ENCODE assay signal across 8 mouse cellular contexts in the genomic region with DNA sequence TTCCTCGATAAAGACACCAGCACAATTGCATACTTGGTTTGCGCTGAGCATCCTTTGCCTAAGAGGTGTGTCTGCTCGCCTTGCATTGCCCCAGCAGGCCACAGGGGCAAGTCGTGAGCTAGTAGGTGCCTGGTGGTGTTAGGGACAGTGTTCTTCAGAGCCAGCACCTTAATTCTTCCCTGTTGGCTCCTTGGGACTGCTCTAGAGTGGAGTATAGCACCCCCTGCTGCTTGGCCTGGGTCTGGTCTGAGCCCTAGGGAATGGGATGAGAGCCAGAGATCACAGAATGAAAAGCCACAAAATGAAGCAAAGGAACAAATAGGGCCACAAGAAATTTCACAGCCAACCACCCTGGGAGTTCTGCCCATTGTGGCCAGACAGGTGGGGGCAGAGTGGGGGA. TPM values are rescaled to one million over a fixed set of nuclear protein-coding genes. Genes with fewer than 3 reads are reported as not detected.
DNase-seq lines count a peak whose midpoint lies in the region; TF ChIP-seq lines count a peak whose summit lies in the region.

No protein-coding gene starts in this region.

- no peaks in the 10 kb centered on the region for H3K9me3 ChIP-seq in ES-E14 (ENCODE audit: control insufficient read depth, insufficient read depth, low read depth, low read length)

- H3K27me3 ChIP-seq in cerebellum, adult 2 months (ENCODE audit: control insufficient read depth, insufficient read depth, low read length), result no peaks in the 10 kb centered on the region
- H3K27me3 ChIP-seq in liver, adult 2 months (ENCODE audit: control insufficient read depth, insufficient read depth, low read length), result no peaks in the 10 kb centered on the region

- WGBS in cerebellum, adult 2 months, result 67% methylated on average over 4 of the region's 4 CpGs
- WGBS in liver, adult 2 months, result 72% methylated on average over 4 of the region's 4 CpGs

- peak; percentile 89 for DNase-seq in 3T3-L1 (ENCODE audit: low read depth, low spot score)
- peak; percentile 64 for DNase-seq in ES-E14 (ENCODE audit: low read depth, low spot score)
- peak; percentile 61 to 65 for DNase-seq in cerebellum, adult 2 months
- peak; percentile 65 for DNase-seq in gastrocnemius, postnatal 25 days
- peak; percentile 59 to 77 for DNase-seq in kidney, adult 8-10 months
- DNase-seq in liver, adult 2 months (ENCODE audit: extremely low read depth, low read depth, low spot score), result peak; percentile 28
- DNase-seq in retina, postnatal 1 day, result peak; percentile 50
- DNase-seq in thymus, postnatal 4 days, result peak; percentile 84

- no peaks in the 10 kb centered on the region for H3K36me3 ChIP-seq in ES-E14 (ENCODE audit: control insufficient read depth, insufficient read depth, low read length, poor library complexity, severe bottlenecking)
- H3K36me3 ChIP-seq in liver, adult 2 months (ENCODE audit: control insufficient read depth, insufficient read depth, low read length), result no peaks in the 10 kb centered on the region

- in situ Hi-C loops in ES-E14 (cut with MboI; ENCODE audit: low sequenced_read_pairs in 2 of 2, unreplicated experiment in 2 of 2), result loop anchor here in 1 of 2 experiments (10.0 kb wide), 1 partner anchor 272 kb away; no protein-coding TSS in a partner anchor

- peak; percentile 35; the same call in 1 of the 2 replicates for TF ChIP-seq CTCF in cerebellum, adult 2 months (IDR thresholded peaks at IDR 0.05; ENCODE audit: borderline replicate concordance, insufficient read depth, low read depth, low read length)
- TF ChIP-seq CTCF in liver, adult 2 months (IDR thresholded peaks at IDR 0.05; ENCODE audit: low read depth, low read length), result peak; percentile 86

- no peak overlapping the region for H3K4me3 ChIP-seq in ES-E14 (ENCODE audit: insufficient read depth in 1 of 2, low read depth in 1 of 2, low read length in 2 of 2, poor library complexity in 1 of 2, severe bottlenecking in 1 of 2)
- H3K4me3 ChIP-seq in cerebellum, adult 2 months (replicated peaks; ENCODE audit: insufficient read depth, low read depth, low read length), result no peak overlapping the region
- no peak overlapping the region for H3K4me3 ChIP-seq in liver, adult 2 months (ENCODE audit: insufficient read depth, low read depth, low read length)

- no peak overlapping the region for H3K9ac ChIP-seq in ES-E14 (ENCODE audit: insufficient read depth, low read depth, low read length, poor library complexity, severe bottlenecking)
- H3K9ac ChIP-seq in liver, adult 2 months (ENCODE audit: low read depth, low read length), result no peak overlapping the region

- no peak overlapping the region for H3K27ac ChIP-seq in ES-E14 (ENCODE audit: insufficient read depth, low read depth, low read length, poor library complexity, severe bottlenecking)
- H3K27ac ChIP-seq in cerebellum, adult 2 months (ENCODE audit: insufficient read depth, low read length), result no peak overlapping the region
- no peak overlapping the region for H3K27ac ChIP-seq in liver, adult 2 months (replicated peaks; ENCODE audit: insufficient read depth, low read depth, low read length)

- no peaks in the 10 kb centered on the region for H3K79me2 ChIP-seq in liver, adult 2 months (ENCODE audit: control insufficient read depth, insufficient read depth, low read length)

- H3K4me1 ChIP-seq in ES-E14 (ENCODE audit: control insufficient read depth in 2 of 2, insufficient read depth in 2 of 2, low read length in 2 of 2, poor library complexity in 1 of 2), result peaks cover 2 to 7% of the 10 kb centered on the region in 2 experiments; a peak in 3 of 4 replicates
- peaks cover 32% of the 10 kb centered on the region for H3K4me1 ChIP-seq in cerebellum, adult 2 months (ENCODE audit: control insufficient read depth, insufficient read depth, low read length)
- peaks cover 9% of the 10 kb centered on the region for H3K4me1 ChIP-seq in liver, adult 2 months (ENCODE audit: control insufficient read depth, insufficient read depth, low read length)

- TF ChIP-seq POLR2A in cerebellum, adult 2 months (IDR thresholded peaks at IDR 0.05; ENCODE audit: borderline replicate concordance, insufficient read depth, low read length), result no peak
- no peak for TF ChIP-seq POLR2A in liver, adult 2 months (IDR thresholded peaks at IDR 0.05; ENCODE audit: extremely low read depth, insufficient read depth, low read length)

TF ChIP-seq in ES-E14, 5 proteins besides CTCF, POLR2A, EP300 and RAD21:
- TF ChIP-seq MAFK (IDR thresholded peaks at IDR 0.05; ENCODE audit: insufficient read depth, low read depth, low read length), result no peak
- TF ChIP-seq ZC3H11A (IDR thresholded peaks at IDR 0.05; ENCODE audit: borderline replicate concordance, low read depth, low read length), result 0 out of 2 replicates have a peak, but pooled peaks have one; percentile 29

RNA-seq across cellular contexts. Expression of a gene that starts 11.6 kb away (rescaled TPM):
- 2.9 and 3.3 TPM in 2 replicates for total RNA-seq in ES-E14 (2012; rRNA removed)
- polyA plus RNA-seq in cerebellum, adult 2 months (2012; rRNA removed), result 0.52 and 0.74 TPM in 2 replicates
- 1 to 10 TPM; 2.8 to 3.5 TPM for total RNA-seq in gastrocnemius, postnatal 25 days (2021)
- 0.09 and 0.34 TPM in 2 replicates for total RNA-seq in liver, adult 2 months (2014; rRNA removed)
- 0.06 TPM in 1 of 2 replicates, not detected in the other for polyA plus RNA-seq in liver, adult 2 months (2012; rRNA removed)

RNA-seq across cellular contexts. Expression of a gene that starts 33.8 kb away (rescaled TPM):
- total RNA-seq in ES-E14 (2012; rRNA removed), result not detected in 2 replicates
- polyA plus RNA-seq in cerebellum, adult 2 months (2012; rRNA removed), result not detected in 2 replicates
- not detected for total RNA-seq in gastrocnemius, postnatal 25 days (2021)
- total RNA-seq in liver, adult 2 months (2014; rRNA removed), result not detected in 2 replicates
- not detected in 2 replicates for polyA plus RNA-seq in liver, adult 2 months (2012; rRNA removed)

RNA-seq across cellular contexts. Expression of a gene that starts 40.9 kb away (rescaled TPM):
- total RNA-seq in ES-E14 (2012; rRNA removed), result not detected in 2 replicates
- polyA plus RNA-seq in cerebellum, adult 2 months (2012; rRNA removed), result not detected in 2 replicates
- not detected for total RNA-seq in gastrocnemius, postnatal 25 days (2021)
- total RNA-seq in liver, adult 2 months (2014; rRNA removed), result not detected in 2 replicates
- 0.70 TPM in 1 of 2 replicates, not detected in the other for polyA plus RNA-seq in liver, adult 2 months (2012; rRNA removed)

RNA-seq across cellular contexts. Expression of a gene that starts 50.6 kb away (rescaled TPM):
- not detected in 2 replicates for total RNA-seq in ES-E14 (2012; rRNA removed)
- not detected in 2 replicates for polyA plus RNA-seq in cerebellum, adult 2 months (2012; rRNA removed)
- not detected for total RNA-seq in gastrocnemius, postnatal 25 days (2021)
- not detected in 2 replicates for total RNA-seq in liver, adult 2 months (2014; rRNA removed)
- polyA plus RNA-seq in liver, adult 2 months (2012; rRNA removed), result 0.22 TPM in 1 of 2 replicates, not detected in the other

RNA-seq across cellular contexts. Expression of a gene that starts 55.8 kb away (rescaled TPM):
- not detected in 2 replicates for total RNA-seq in ES-E14 (2012; rRNA removed)
- polyA plus RNA-seq in cerebellum, adult 2 months (2012; rRNA removed), result not detected in 2 replicates
- not detected for total RNA-seq in gastrocnemius, postnatal 25 days (2021)
- total RNA-seq in liver, adult 2 months (2014; rRNA removed), result not detected in 2 replicates
- not detected in 2 replicates for polyA plus RNA-seq in liver, adult 2 months (2012; rRNA removed)

Comparison
In these comparisons a context has a peak if more than half of its experiments do, and no peak if none do; other contexts are left out.
1. DNase-seq: peak in every context shown above with its lines; median percentile 89 in 3T3-L1; 84 in thymus, postnatal 4 days; 68 in kidney, adult 8-10 months; 65 in gastrocnemius, postnatal 25 days; 64 in ES-E14; 63 in cerebellum, adult 2 months; 50 in retina, postnatal 1 day; 28 in liver, adult 2 months.